Mouse (Mus musculus) layer of hippocampus, adult 2 months (tissue): Measurements from ENCODE around the gene Brd9. TPM values are rescaled to one million over a fixed set of nuclear protein-coding genes. Genes with fewer than 3 reads are reported as not detected.
A peak's percentile ranks its signal among the peaks of the same experiment; 100 is the strongest.
"Not testable (repeated sequence)": the region's sequence is repeated elsewhere in the genome, so short reads cannot be mapped to it uniquely, and the experiment has no call there.

Source experiments
- DNase-seq, 2 experiments: peaks; one replicate each; pipeline ENCODE4 v3.0.0; 2022; ENCODE audit warnings: low spot score in 2 of 2
- H3K27ac ChIP-seq: fragments of 200-600 bp; 2 replicates; pipeline ENCODE4 v1.8.1; 2022
- H3K4me3 ChIP-seq: fragments of 200-600 bp; 2 replicates; pipeline ENCODE4 v1.8.1; 2022; ENCODE audit warnings: mild to moderate bottlenecking
- CTCF ChIP-seq: fragments of 200-600 bp; conservative IDR thresholded peaks from 2 replicates; pipeline ENCODE4 v1.8.1; 2022; ENCODE audit warnings: antibody characterized with exemption, mild to moderate bottlenecking, moderate library complexity
- microRNA-seq, 2 experiments: library from miRNA; unstranded; fragments of <30 nt; microRNA quantifications; one replicate each; pipeline ENCODE4 v1.2.0; 2021
- total RNA-seq, 2 experiments: library from RNA; stranded (reverse); gene quantifications; 2 replicates each; pipeline ENCODE4 v1.2.3; 2021

Gene Brd9
- total RNA-seq, 2 experiments from 2014 or later = 114 to 139 TPM

DNA sequence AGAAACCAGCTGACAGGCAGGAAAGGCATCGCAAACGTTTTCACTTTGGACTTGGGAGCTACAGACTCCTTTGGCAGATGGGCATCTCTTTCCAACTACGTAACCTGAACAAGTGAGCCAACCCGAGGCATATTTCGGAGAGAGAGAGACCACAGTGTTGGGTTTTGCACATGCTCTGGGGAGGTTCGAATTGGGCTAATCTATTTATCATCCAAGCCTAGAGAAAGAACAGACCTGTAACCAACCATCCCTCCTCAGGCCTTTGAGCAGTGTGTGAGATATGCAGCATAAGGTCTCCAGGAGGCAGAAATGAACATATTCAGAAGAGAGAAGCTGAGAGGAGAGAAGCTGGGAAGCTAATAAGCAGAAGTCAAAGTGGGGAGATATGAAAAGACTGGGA is 63.4 kb downstream of the Brd9 start:
- DNase-seq = no peak
- H3K4me3 ChIP-seq = no peak overlapping the region

DNA sequence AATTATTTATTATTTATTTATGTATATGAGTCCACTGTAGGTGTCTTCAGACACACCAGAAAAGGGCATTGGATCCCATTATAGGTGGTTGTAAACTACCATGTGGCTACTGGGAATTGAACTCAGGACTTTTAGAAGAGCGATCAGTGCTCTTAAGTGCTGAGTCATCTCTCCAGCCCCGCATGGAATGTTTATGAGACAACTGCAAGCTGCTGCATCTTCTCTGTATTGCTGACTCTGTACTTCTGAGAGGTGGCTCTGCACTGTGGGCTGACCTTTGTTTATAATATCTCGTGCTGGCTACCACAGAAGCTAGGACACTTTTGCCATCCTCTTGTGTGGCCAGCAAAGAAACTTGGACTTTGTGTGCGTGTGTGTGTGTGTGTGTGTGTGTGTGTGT is 63.9 kb downstream of the Brd9 start:
- Histone ChIP-seq H3K4me3 (no peak overlapping the region), H3K27ac (no peak overlapping the region)
- TF ChIP-seq CTCF = no peak
- DNase-seq = no peak

More for the DNA sequence above, 63.4 kb downstream of the Brd9 start:
- no peak for TF ChIP-seq CTCF
- no peak overlapping the region for H3K27ac ChIP-seq

GRCm38 (mm10) chr13:74006881-74007280 is 69.3 kb downstream of the Brd9 start:
- not testable (repeated sequence) for DNase-seq, H3K4me3 ChIP-seq, H3K27ac ChIP-seq

DNA sequence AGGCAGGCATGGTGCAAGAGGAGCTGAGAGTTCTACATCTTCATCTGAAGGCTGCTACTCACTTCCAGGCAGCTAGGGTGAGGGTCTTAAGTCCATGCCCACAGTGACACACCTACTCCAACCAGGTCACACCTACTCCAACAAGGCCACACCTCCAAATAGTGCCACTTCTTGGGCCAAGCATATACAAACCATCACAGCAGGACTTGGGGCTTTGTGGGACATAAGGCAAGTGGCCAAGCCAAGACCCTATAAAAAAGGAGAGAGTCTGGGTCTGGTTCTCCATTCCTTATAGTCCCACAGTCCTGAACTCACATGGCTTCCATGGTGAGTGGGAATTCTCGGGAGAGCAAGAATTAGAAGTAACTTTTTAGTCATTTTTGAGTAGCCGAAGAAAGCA is 70.6 kb downstream of the Brd9 start:
- not testable (repeated sequence) for H3K27ac ChIP-seq, DNase-seq
- H3K4me3 ChIP-seq = peak overlapping the region; percentile 26; the same call in 1 of the 2 replicates

- peak; percentile 95 to 98 for DNase-seq
- peak within 1 kb of the TSS; percentile 87 for H3K4me3 ChIP-seq
- peak within 1 kb of the TSS; percentile 99 for H3K27ac ChIP-seq
- TF ChIP-seq CTCF = 0 out of 2 replicates have a peak, but pooled peaks have one; percentile 5
Measured at GRCm38 (mm10) chr13:74008948-74009718, 71.5 kb downstream of the Brd9 start, which contains the start of gene Tppp. TSS of gene Tppp (plus strand) at chr13:74009407.

- TF ChIP-seq CTCF = no peak
- peak overlapping the region; percentile 87 for H3K4me3 ChIP-seq
- DNase-seq = peak; percentile 82 to 88
- peak overlapping the region; percentile 99 for H3K27ac ChIP-seq
Measured at GRCm38 (mm10) chr13:74009791-74010614, 72.4 kb downstream of the Brd9 start.

Small RNA genes lying within 50 kb of the gene (microRNA-seq; reads per million reads assigned to microRNA genes)
- gene Gm25197 = 0 reads per million in 2 experiments

Other genes starting within 250 kb of the Brd9 start
- not detected for gene Slc6a19, start 232.9 kb upstream of the Brd9 start, total RNA-seq
- gene Slc12a7, start 204.7 kb upstream of the Brd9 start, total RNA-seq = 1 to 10 TPM; 7.0 to 8.7 TPM
- 1 to 10 TPM; 6.2 to 8.9 TPM for gene Nkd2, start 90.2 kb upstream of the Brd9 start, total RNA-seq
- gene Trip13, start within 50 bp of the Brd9 start, total RNA-seq = under 1 TPM; 0.49 to 0.76 TPM
- gene Zdhhc11, start 26.0 kb downstream of the Brd9 start, total RNA-seq = not detected
- 100 to 1,000 TPM; 267 to 277 TPM for gene Tppp, start 71.6 kb downstream of the Brd9 start, total RNA-seq
- 1 to 10 TPM in 1 of 2 experiments, under 1 TPM in 1; 0.87 to 2.7 TPM for gene Cep72, start 124.5 kb downstream of the Brd9 start, total RNA-seq
- gene Slc9a3, start 183.6 kb downstream of the Brd9 start, total RNA-seq = 1 to 10 TPM; 2.3 TPM